Mouse (Mus musculus) right cerebral cortex, postnatal 10 days (tissue): ENCODE measurements at regions not wholly inside any gene's neighbourhood (a gene's known extent, or its start where the extent isn't known, plus 50 kb on each side); places are given as distances from the start of the nearest gene placed in this dataset.

Source experiments
- DNase-seq, 2 experiments: peaks; one replicate each; pipeline ENCODE4 v3.0.0; 2021; ENCODE audit warnings: low spot score in 2 of 2

- no peak for DNase-seq
These were observed 238.6 kb upstream of the Jmjd1c start for GRCm38 (mm10) chr10:66857330-66857729.

GRCm38 (mm10) chr10:66861421-66861820, 234.5 kb upstream of the Jmjd1c start:
- DNase-seq = no peak

- peak; percentile 51 to 55 for DNase-seq
These were observed 231.6 kb upstream of the Jmjd1c start for GRCm38 (mm10) chr10:66864161-66864862.

GRCm38 (mm10) chr10:66865010-66865582, 230.8 kb upstream of the Jmjd1c start:
- no peak for DNase-seq

GRCm38 (mm10) chr10:66871133-66871664, 224.7 kb upstream of the Jmjd1c start:
- DNase-seq = no peak

- DNase-seq = no peak
These were observed 224.3 kb upstream of the Jmjd1c start for GRCm38 (mm10) chr10:66871673-66872072.

- no peak for DNase-seq
These were observed 222.5 kb upstream of the Jmjd1c start for GRCm38 (mm10) chr10:66873468-66873867.

- peak; percentile 59 to 68 for DNase-seq
These were observed 216.9 kb upstream of the Jmjd1c start for GRCm38 (mm10) chr10:66879071-66879470.

GRCm38 (mm10) chr10:66882825-66883224, 213.1 kb upstream of the Jmjd1c start:
- DNase-seq = peak; percentile 48 to 66

GRCm38 (mm10) chr10:66885575-66885974, 210.3 kb upstream of the Jmjd1c start:
- DNase-seq = no peak

GRCm38 (mm10) chr10:66889786-66890555, 206.0 kb upstream of the Jmjd1c start:
- peak; percentile 55 to 75 for DNase-seq

GRCm38 (mm10) chr10:66891811-66892210, 204.1 kb upstream of the Jmjd1c start:
- no peak for DNase-seq

GRCm38 (mm10) chr10:66893836-66894235, 202.1 kb upstream of the Jmjd1c start:
- DNase-seq = no peak

- no peak for DNase-seq
These were observed 199.0 kb upstream of the Jmjd1c start for GRCm38 (mm10) chr10:66896698-66897622.

- DNase-seq = no peak
These were observed 196.2 kb upstream of the Jmjd1c start for GRCm38 (mm10) chr10:66899724-66900123.

GRCm38 (mm10) chr10:66900781-66901180, 195.1 kb upstream of the Jmjd1c start:
- no peak for DNase-seq

GRCm38 (mm10) chr10:66901873-66902272, 194.1 kb upstream of the Jmjd1c start:
- DNase-seq = no peak

GRCm38 (mm10) chr10:66904552-66905367, 191.2 kb upstream of the Jmjd1c start:
- peak; percentile 50 to 70 for DNase-seq

GRCm38 (mm10) chr10:66907842-66908241, 188.1 kb upstream of the Jmjd1c start:
- no peak for DNase-seq

GRCm38 (mm10) chr10:66909204-66909889, 186.6 kb upstream of the Jmjd1c start:
- DNase-seq = peak in 1 of 2 experiments; percentile 74
